Mouse (Mus musculus): ENCODE data around the gene Atp2a3. TPM values are rescaled to one million over a fixed set of nuclear protein-coding genes. Genes with fewer than 3 reads are reported as not detected.

Gene Atp2a3
- polyA plus RNA-seq, 1 experiment = 1.4 TPM

DNA sequence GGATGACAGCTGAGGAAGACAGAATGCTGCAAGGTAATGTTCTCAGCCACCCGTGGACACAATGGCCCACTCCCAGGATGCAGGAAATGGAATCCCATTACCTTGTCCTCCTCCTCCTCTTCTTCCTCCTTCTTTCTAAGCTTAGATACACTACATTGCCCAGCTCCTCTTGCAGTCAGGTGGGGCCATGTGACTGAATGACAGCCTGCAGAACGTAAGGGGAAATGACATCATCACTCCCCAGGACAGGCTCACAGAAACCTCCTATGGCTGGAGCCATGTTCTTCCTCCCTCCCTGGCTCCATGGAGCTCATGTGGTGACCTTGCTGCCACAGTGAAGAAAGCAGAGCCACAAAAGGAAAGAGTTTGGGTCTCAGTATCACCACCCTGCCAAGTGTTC lies 3.7 kb upstream of the Atp2a3 start:
- DNase-seq (ENCODE audit: low read depth) = no peak
- no peak for TF ChIP-seq CTCF (IDR thresholded peaks at IDR 0.05; ENCODE audit: borderline replicate concordance, extremely low read depth, insufficient read depth, insufficient read length)
- TF ChIP-seq POLR2A (IDR thresholded peaks at IDR 0.05; ENCODE audit: borderline replicate concordance, extremely low read depth, insufficient read depth, insufficient read length, poor library complexity, severe bottlenecking) = no peak

DNA sequence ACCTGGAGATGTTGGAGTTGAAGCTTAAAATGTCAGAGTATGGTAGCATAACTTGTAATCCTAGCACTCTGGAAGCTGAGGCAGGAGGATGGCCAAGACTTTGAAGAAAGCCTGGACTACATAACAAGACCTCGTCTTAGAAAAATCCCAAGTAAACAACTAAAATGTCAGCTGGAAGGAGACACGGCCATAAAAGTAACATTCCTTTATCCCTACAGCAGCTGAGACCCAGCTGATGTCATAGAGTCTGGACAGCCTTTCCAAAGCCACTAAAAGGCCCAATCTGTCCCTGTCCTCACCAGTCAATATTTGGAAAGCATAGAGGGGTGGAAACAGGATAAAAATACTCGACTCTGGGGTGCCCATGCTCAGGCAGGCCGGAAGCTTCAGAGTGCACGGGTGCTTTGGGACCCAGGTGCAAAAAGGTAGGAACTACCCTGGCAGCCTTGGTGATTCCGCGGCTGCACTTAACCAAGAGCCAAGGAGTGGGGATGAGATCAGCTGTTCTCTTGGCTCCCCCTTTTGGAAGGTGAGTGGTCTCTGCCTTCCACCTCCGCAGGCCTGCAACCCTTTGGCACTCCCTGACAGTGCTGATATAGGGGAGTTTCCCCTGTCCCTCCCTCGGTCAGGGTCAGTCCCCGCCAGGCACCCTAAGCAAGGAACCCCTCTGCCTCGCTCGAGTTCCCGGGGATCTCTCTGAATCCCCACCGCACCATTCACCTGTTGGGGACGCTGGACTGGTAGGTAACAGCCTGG lies 867 bp upstream of the Atp2a3 start:
- TF ChIP-seq POLR2A (IDR thresholded peaks at IDR 0.05; ENCODE audit: borderline replicate concordance, extremely low read depth, insufficient read depth, insufficient read length, poor library complexity, severe bottlenecking) = no peak
- TF ChIP-seq CTCF (IDR thresholded peaks at IDR 0.05; ENCODE audit: borderline replicate concordance, extremely low read depth, insufficient read depth, insufficient read length) = no peak

DNA sequence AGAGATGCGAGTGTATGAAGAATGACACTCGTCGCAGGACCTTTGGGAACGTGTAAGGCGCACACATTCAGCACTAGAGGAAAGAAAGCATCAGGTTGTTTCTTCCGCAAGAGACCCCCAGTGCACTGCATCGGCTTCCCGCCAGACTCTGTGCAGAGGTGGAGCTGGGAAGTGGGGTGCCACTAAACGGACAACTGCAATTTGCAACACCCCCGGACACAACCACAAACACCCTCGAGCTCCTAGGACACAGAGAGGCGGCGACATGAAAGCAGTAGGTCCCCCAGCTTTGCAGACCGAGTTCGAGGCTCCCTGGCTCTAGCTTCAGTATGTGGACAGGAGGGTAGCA lies 272 bp upstream of the Atp2a3 start:
- TF ChIP-seq CTCF (IDR thresholded peaks at IDR 0.05; ENCODE audit: borderline replicate concordance, extremely low read depth, insufficient read depth, insufficient read length) = no peak
- no peak for TF ChIP-seq POLR2A (IDR thresholded peaks at IDR 0.05; ENCODE audit: borderline replicate concordance, extremely low read depth, insufficient read depth, insufficient read length, poor library complexity, severe bottlenecking)

More for the DNA sequence above, 867 bp upstream of the Atp2a3 start:
- DNase-seq (ENCODE audit: low read depth) = no peak

DNA sequence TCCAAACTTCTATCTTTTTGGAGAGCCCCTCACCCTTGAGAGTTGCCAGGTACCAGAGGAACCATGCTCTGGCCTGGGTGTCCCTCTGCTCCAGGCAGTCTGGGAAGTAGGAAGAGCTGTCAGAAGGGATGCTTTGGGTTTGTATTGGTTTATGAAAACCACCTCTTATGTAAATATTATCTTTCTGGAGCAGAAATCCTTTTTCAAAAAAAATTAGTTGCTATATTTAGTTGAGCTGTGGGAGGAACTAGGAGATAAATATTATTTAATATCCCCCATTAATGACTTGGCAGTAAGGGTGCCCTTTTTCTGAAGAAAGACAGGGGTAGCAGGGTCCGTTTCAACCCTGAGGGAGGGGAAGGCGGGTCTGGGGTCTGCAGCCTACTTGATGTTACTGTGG lies 1.4 kb downstream of the Atp2a3 start:
- TF ChIP-seq POLR2A (IDR thresholded peaks at IDR 0.05; ENCODE audit: borderline replicate concordance, extremely low read depth, insufficient read depth, insufficient read length, poor library complexity, severe bottlenecking) (no peak), CTCF (IDR thresholded peaks at IDR 0.05; ENCODE audit: borderline replicate concordance, extremely low read depth, insufficient read depth, insufficient read length) (no peak)
- no peak for DNase-seq (ENCODE audit: low read depth)

More for the DNA sequence above, 272 bp upstream of the Atp2a3 start:
- DNase-seq (ENCODE audit: low read depth) = no peak

DNA sequence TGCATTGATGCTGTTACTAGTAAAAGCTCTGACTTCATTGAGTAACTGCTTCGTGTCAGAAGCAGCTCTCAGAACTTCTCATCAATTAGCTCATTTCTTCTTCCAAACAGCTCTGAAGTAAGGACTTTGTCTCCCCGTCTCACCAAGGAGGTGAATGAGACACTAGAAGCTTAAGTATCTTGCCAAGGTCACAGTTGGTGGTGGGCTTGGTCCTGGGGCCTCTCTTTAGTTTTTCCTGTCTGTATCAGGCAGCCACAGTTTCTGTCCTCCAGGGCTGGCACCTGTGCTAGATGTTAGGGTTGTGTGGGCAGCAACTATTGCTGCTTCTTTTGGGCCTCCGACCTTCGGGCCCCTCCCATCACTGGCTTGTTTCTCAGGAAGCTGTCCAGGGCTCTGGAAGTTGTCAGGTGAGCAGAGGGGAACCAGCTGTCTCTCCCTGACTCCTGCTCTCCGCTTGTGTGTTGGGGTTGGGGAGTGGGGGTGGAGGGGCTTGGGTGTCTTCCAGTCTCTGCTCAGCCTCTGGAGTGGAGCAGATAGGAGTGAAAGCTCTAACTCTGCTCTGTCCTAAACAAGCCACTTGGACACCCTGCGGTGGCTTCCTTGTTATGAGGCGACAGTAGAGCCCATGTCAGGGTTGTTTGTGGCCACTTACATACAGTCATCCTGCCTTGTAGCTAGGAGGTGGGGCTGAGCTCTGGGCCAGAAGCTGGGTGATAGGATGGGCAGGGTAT lies 2.3 kb downstream of the Atp2a3 start:
- DNase-seq (ENCODE audit: low read depth) = no peak
- TF ChIP-seq POLR2A (IDR thresholded peaks at IDR 0.05; ENCODE audit: borderline replicate concordance, extremely low read depth, insufficient read depth, insufficient read length, poor library complexity, severe bottlenecking) = no peak
- TF ChIP-seq CTCF (IDR thresholded peaks at IDR 0.05; ENCODE audit: borderline replicate concordance, extremely low read depth, insufficient read depth, insufficient read length) = no peak

DNA sequence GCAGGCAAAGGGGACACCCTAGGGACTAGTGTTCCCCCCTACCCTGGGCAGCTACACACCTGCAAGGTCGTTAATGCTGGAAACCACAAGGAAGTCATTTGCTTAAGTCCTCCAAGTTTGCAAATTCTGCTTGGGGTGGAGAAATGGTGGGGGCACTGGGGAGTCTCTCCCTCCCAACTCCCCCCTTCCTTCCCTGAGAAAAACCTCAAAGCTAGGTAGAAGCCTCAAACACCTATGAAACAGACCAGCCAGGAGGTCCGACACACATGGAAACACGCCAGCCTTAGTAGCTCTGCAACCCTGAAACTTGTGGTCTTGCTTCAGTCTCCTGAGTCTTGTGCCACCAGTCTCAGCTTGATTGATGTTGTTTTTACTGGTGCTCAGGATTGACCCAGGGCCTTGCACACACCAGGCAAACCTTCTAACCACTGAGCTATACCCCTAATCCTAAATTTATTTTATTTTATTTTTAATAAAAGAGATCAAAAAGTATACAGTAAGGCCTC lies 2.9 kb downstream of the Atp2a3 start:
- DNase-seq (ENCODE audit: low read depth) = no peak
- no peak for TF ChIP-seq CTCF (IDR thresholded peaks at IDR 0.05; ENCODE audit: borderline replicate concordance, extremely low read depth, insufficient read depth, insufficient read length)
- TF ChIP-seq POLR2A (IDR thresholded peaks at IDR 0.05; ENCODE audit: borderline replicate concordance, extremely low read depth, insufficient read depth, insufficient read length, poor library complexity, severe bottlenecking) = no peak

DNA sequence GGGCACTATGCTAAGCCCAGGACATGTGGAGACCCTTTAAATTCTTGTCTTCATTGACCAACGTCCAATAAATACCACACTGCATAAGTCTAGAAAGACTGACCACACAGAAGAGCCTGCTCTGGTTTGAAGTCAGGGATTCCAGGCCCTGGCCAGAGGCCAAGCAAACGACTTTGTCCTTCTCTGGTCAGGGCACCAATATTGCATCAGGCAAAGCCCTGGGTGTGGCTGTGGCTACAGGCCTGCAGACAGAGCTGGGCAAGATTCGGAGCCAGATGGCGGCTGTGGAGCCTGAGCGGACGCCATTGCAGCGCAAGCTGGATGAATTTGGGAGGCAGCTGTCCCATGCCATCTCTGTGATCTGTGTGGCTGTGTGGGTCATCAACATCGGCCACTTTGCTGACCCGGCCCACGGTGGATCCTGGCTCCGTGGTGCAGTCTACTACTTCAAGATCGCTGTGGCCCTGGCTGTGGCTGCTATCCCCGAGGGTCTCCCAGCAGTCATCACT lies 14.1 kb downstream of the Atp2a3 start:
- TF ChIP-seq CTCF (IDR thresholded peaks at IDR 0.05; ENCODE audit: borderline replicate concordance, extremely low read depth, insufficient read depth, insufficient read length) (no peak), POLR2A (IDR thresholded peaks at IDR 0.05; ENCODE audit: borderline replicate concordance, extremely low read depth, insufficient read depth, insufficient read length, poor library complexity, severe bottlenecking) (no peak)
- no peak for DNase-seq (ENCODE audit: low read depth)

DNA sequence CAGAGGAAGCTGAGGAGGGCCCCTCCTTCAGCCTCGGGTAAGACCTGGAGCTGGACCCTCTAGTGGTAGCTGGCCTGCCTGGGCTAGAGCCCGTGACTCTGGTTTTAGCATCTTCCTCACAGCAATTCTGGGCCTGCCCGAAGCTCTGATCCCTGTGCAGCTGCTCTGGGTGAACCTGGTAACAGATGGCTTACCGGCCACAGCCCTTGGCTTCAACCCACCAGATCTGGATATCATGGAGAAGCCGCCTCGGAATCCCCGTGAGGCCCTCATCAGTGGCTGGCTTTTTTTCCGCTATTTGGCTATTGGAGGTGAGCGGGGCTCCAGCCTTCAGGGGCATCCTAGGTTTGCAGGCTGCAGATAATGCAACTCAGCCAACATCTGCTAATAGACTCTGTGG lies 21.5 kb downstream of the Atp2a3 start:
- no peak for TF ChIP-seq POLR2A (IDR thresholded peaks at IDR 0.05; ENCODE audit: borderline replicate concordance, extremely low read depth, insufficient read depth, insufficient read length, poor library complexity, severe bottlenecking)
- TF ChIP-seq CTCF (IDR thresholded peaks at IDR 0.05; ENCODE audit: borderline replicate concordance, extremely low read depth, insufficient read depth, insufficient read length) = no peak

DNA sequence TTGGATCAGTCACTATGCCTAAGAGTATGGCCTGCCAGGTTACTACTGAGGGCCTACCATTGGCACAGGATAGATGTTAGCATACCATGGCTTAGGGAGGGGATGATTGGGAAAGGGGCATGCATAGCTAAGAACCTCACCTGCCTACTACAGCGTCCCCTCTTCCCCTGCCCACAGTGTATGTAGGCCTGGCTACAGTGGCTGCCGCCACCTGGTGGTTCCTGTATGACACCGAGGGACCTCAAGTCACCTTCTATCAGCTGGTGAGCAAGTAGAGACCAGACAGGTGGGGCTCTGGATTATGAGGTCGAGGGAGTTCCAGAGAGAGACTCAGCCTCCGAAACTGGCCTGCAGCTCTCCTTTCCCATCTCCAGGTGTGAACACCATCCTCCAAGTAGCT lies 22.3 kb downstream of the Atp2a3 start:
- no peak for TF ChIP-seq POLR2A (IDR thresholded peaks at IDR 0.05; ENCODE audit: borderline replicate concordance, extremely low read depth, insufficient read depth, insufficient read length, poor library complexity, severe bottlenecking)
- peak; percentile 14; the same call in 1 of the 2 replicates for TF ChIP-seq CTCF (IDR thresholded peaks at IDR 0.05; ENCODE audit: borderline replicate concordance, extremely low read depth, insufficient read depth, insufficient read length)

More for the DNA sequence above, 21.5 kb downstream of the Atp2a3 start:
- no peak for DNase-seq (ENCODE audit: low read depth)

DNA sequence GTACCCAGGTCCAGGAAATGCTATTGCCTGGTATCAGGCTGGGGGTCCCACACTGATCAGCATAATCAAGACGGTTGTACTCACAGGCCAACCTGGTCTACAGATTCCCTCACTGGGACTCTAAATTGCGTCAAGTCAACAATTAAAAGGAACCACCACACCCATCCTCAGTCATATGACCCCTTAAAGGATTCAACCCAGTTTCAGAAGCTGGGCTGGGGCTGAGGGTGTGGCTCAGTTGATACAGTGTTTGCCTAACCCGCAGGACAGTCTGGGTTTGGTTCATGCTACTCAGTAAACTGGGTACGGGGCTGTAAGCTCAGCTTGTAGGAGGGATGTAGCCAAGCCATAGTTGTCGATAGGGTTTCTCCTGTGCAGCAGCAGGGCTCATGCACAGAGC lies 25.8 kb downstream of the Atp2a3 start:
- TF ChIP-seq CTCF (IDR thresholded peaks at IDR 0.05; ENCODE audit: borderline replicate concordance, extremely low read depth, insufficient read depth, insufficient read length) (no peak), POLR2A (IDR thresholded peaks at IDR 0.05; ENCODE audit: borderline replicate concordance, extremely low read depth, insufficient read depth, insufficient read length, poor library complexity, severe bottlenecking) (no peak)
- DNase-seq (ENCODE audit: low read depth) = no peak

More for the DNA sequence above, 22.3 kb downstream of the Atp2a3 start:
- DNase-seq (ENCODE audit: low read depth) = no peak

DNA sequence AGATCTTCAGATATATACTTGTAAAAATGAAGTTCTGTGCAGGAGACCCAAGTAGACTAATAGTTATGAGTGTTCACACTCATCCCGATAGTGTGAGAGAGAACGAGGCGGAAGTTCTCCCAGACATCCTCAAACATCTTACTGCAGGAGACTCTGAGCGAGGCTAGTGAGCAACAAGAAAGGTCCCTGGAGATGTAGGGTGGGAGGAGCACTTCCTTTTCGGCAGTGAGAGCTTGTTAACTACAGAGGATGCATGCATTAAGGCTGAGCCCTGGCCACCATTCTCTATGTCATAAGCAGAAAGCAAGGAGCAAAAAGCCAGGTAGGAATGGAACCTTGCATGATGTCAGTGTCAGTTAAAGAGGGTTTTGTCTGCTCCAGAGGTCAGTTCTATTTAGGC lies 26.3 kb downstream of the Atp2a3 start:
- TF ChIP-seq POLR2A (IDR thresholded peaks at IDR 0.05; ENCODE audit: borderline replicate concordance, extremely low read depth, insufficient read depth, insufficient read length, poor library complexity, severe bottlenecking) = no peak
- TF ChIP-seq CTCF (IDR thresholded peaks at IDR 0.05; ENCODE audit: borderline replicate concordance, extremely low read depth, insufficient read depth, insufficient read length) = no peak
- DNase-seq (ENCODE audit: low read depth) = no peak
